Mouse (Mus musculus): ENCODE results near the gene Prkcg.

GRCm38 (mm10) chr7:3296711-3297110 is 7.7 kb downstream of the Prkcg start:
- TF ChIP-seq CTCF (IDR thresholded peaks at IDR 0.05; ENCODE audit: low read depth) (no peak), EP300 (IDR thresholded peaks at IDR 0.05; ENCODE audit: low read depth) (no peak)
